Mouse (Mus musculus) hindbrain, embryonic 11.5 days (tissue): Measurements from ENCODE around the gene Gpr179. TPM values are rescaled to one million over a fixed set of nuclear protein-coding genes. Genes with fewer than 3 reads are reported as not detected.
"Not testable (repeated sequence)": the region's sequence is repeated elsewhere in the genome, so short reads cannot be mapped to it uniquely, and the experiment has no call there.

ENCODE experiments used
- ATAC-seq: fragments of 200-750 bp; cut with Nextera tagmentation; 2 replicates; pipeline ENCODE4 v1.8.0; 2017; ENCODE audit warnings: mild to moderate bottlenecking, moderate TSS enrichment, moderate library complexity; ENCODE audit not compliant: low FRiP score
- DNase-seq: peaks from one replicate; pipeline ENCODE4 v3.0.0-alpha.2; 2015; ENCODE audit warnings: low spot score
- H3K27ac ChIP-seq: fragments of 300-500 bp; sonication (generic); 2 replicates; pipeline ENCODE4 v1.5.1; 2014; ENCODE audit warnings: mild to moderate bottlenecking, low read depth, low read length
- H3K27me3 ChIP-seq: fragments of 300-500 bp; sonication (generic); 2 replicates; pipeline ENCODE4 v1.6.1; 2014; ENCODE audit warnings: mild to moderate bottlenecking, low read length, moderate library complexity, mixed read lengths; ENCODE audit not compliant: control insufficient read depth, insufficient read depth
- H3K36me3 ChIP-seq: fragments of 300-500 bp; sonication (generic); 2 replicates; pipeline ENCODE4 v1.6.1; 2014; ENCODE audit warnings: mild to moderate bottlenecking, low read length, moderate library complexity, mixed read lengths; ENCODE audit not compliant: control insufficient read depth, insufficient read depth
- H3K4me1 ChIP-seq: fragments of 300-500 bp; sonication (generic); replicated peaks from 2 replicates; pipeline ENCODE4 v1.6.1; 2014; ENCODE audit warnings: low read length, mixed read lengths; ENCODE audit not compliant: control insufficient read depth, insufficient read depth
- H3K4me2 ChIP-seq: fragments of 300-500 bp; sonication (generic); replicated peaks from 2 replicates; pipeline ENCODE4 v1.6.1; 2014; ENCODE audit warnings: mild to moderate bottlenecking, low read depth, low read length
- H3K4me3 ChIP-seq: fragments of 300-500 bp; sonication (generic); 2 replicates; pipeline ENCODE4 v1.5.1; 2014; ENCODE audit warnings: low read depth, low read length
- H3K9ac ChIP-seq: fragments of 300-500 bp; sonication (generic); 2 replicates; pipeline ENCODE4 v1.6.1; 2014; ENCODE audit warnings: low read depth, low read length
- H3K9me3 ChIP-seq: fragments of 300-500 bp; sonication (generic); 2 replicates; pipeline ENCODE4 v1.6.1; 2016; ENCODE audit warnings: low read length; ENCODE audit not compliant: control insufficient read depth
- WGBS: fragments of 180-500 bp; shearing (Covaris S2); extraction: QIAGEN DNeasy Blood & Tissue Kit; methylation state at CpG from one replicate; pipeline ENCODE4 v1.1.7; 2014; 5-methylcytosine and 5-hydroxymethylcytosine counted together
- polyA plus RNA-seq: library from polyadenylated mRNA; unstranded; fragments of >200 nt; fragmentation: Nextera tagmentation; extraction: Ambion mirVana; gene quantifications from 2 replicates; pipeline ENCODE4 v1.2.1, GENCODE M21; 2014

The Gpr179 gene
- polyA plus RNA-seq, 1 experiment from 2014 or later, result not detected

GRCm38 (mm10) chr11:97325224-97325623 lies 26.7 kb downstream of the Gpr179 start:
- no peak for DNase-seq
- Histone ChIP-seq H3K4me3 (no peak overlapping the region), H3K27ac (no peak overlapping the region), H3K9ac (no peak overlapping the region), H3K4me2 (no peak overlapping the region), H3K4me1 (no peaks in the 10 kb centered on the region), H3K36me3 (peaks cover 5% of the 10 kb centered on the region; the same call in 1 of the 2 replicates), H3K27me3 (no peaks in the 10 kb centered on the region), H3K9me3 (no peaks in the 10 kb centered on the region)
- no peak for ATAC-seq
- 75% methylated on average over 1 of the region's 1 CpGs for WGBS

GRCm38 (mm10) chr11:97321894-97322600 lies 29.8 kb downstream of the Gpr179 start:
- WGBS, result 92% methylated on average over 8 of the region's 8 CpGs
- ATAC-seq, H3K27me3 ChIP-seq, H3K36me3 ChIP-seq, H3K9me3 ChIP-seq, H3K4me2 ChIP-seq, DNase-seq, H3K4me1 ChIP-seq, H3K9ac ChIP-seq, H3K4me3 ChIP-seq, H3K27ac ChIP-seq: not testable (repeated sequence)

- ATAC-seq, result no peak
- 96% methylated on average over 8 of the region's 8 CpGs for WGBS
These were observed 30.7 kb downstream of the Gpr179 start for GRCm38 (mm10) chr11:97321197-97321596.

GRCm38 (mm10) chr11:97315504-97316503 lies 36.1 kb downstream of the Gpr179 start, which contains the start of gene Mrpl45:
TSS of gene Mrpl45 (plus strand) at chr11:97315716.
- H3K9ac ChIP-seq, result peak within 1 kb of the TSS; percentile 62
- no peak within 1 kb of the TSS for H3K27ac ChIP-seq
- H3K27me3 ChIP-seq, result no peaks in the 10 kb centered on the region
- peak within 1 kb of the TSS; percentile 49 for H3K4me3 ChIP-seq
- H3K9me3 ChIP-seq, result no peaks in the 10 kb centered on the region
- no peaks in the 10 kb centered on the region for H3K36me3 ChIP-seq
- ATAC-seq (peak; percentile 96), DNase-seq (peak; percentile 100)
- H3K4me1 ChIP-seq, result peaks cover 2% of the 10 kb centered on the region; the same call in 1 of the 2 replicates
- peak within 1 kb of the TSS; percentile 28 for H3K4me2 ChIP-seq
- WGBS, result under 1% methylated on average over 50 of the region's 50 CpGs

More at GRCm38 (mm10) chr11:97321197-97321596, 30.7 kb downstream of the Gpr179 start:
- Histone ChIP-seq H3K36me3 (peaks cover 5% of the 10 kb centered on the region; the same call in 1 of the 2 replicates), H3K27ac (no peak overlapping the region), H3K9me3 (no peaks in the 10 kb centered on the region), H3K4me1 (no peaks in the 10 kb centered on the region), H3K4me2 (no peak overlapping the region), H3K4me3 (no peak overlapping the region), H3K27me3 (no peaks in the 10 kb centered on the region), H3K9ac (no peak overlapping the region)
- no peak for DNase-seq

GRCm38 (mm10) chr11:97314751-97315503 lies 37.0 kb downstream of the Gpr179 start:
- Histone ChIP-seq H3K36me3 (no peaks in the 10 kb centered on the region), H3K9me3 (no peaks in the 10 kb centered on the region), H3K27ac (no peak overlapping the region), H3K27me3 (no peaks in the 10 kb centered on the region), H3K4me2 (no peak overlapping the region), H3K9ac (no peak overlapping the region), H3K4me1 (peaks cover 3% of the 10 kb centered on the region; the same call in 1 of the 2 replicates), H3K4me3 (peak overlapping the region; percentile 49; the same call in 1 of the 2 replicates)
- 51% methylated on average over 8 of the region's 8 CpGs for WGBS
- DNase-seq (no peak), ATAC-seq (no peak)

- peaks cover 3% of the 10 kb centered on the region; the same call in 1 of the 2 replicates for H3K4me1 ChIP-seq
- H3K27ac ChIP-seq, result no peak overlapping the region
- no peaks in the 10 kb centered on the region for H3K36me3 ChIP-seq
- H3K9me3 ChIP-seq, result no peaks in the 10 kb centered on the region
- no peak overlapping the region for H3K4me2 ChIP-seq
- peak; percentile 36 for DNase-seq
- H3K4me3 ChIP-seq, result no peak overlapping the region
- H3K27me3 ChIP-seq, result peaks cover 4% of the 10 kb centered on the region; the same call in 1 of the 2 replicates
- 96% methylated on average over 3 of the region's 3 CpGs for WGBS
- no peak for ATAC-seq
- no peak overlapping the region for H3K9ac ChIP-seq
These were observed 37.8 kb downstream of the Gpr179 start for GRCm38 (mm10) chr11:97314110-97314509.

GRCm38 (mm10) chr11:97312871-97313270 lies 39.0 kb downstream of the Gpr179 start:
- WGBS, result 85% methylated on average over 1 of the region's 1 CpGs
- not testable (repeated sequence) for ATAC-seq, H3K36me3 ChIP-seq, H3K4me1 ChIP-seq, H3K27me3 ChIP-seq, H3K4me3 ChIP-seq, H3K4me2 ChIP-seq, DNase-seq, H3K9ac ChIP-seq, H3K9me3 ChIP-seq, H3K27ac ChIP-seq
